Mouse (Mus musculus) embryonic facial prominence, embryonic 15.5 days (tissue): ENCODE results near the gene Tldc2. TPM values are rescaled to one million over a fixed set of nuclear protein-coding genes. Genes with fewer than 3 reads are reported as not detected.

ENCODE experiments used
- ATAC-seq: fragments of 200-750 bp; cut with Nextera tagmentation; 2 replicates; pipeline ENCODE4 v1.8.0; 2017; ENCODE audit warnings: low read depth, moderate TSS enrichment; ENCODE audit not compliant: insufficient number of reproducible peaks, low FRiP score, low TSS enrichment
- H3K27ac ChIP-seq: fragments of 300-500 bp; sonication (generic); replicated peaks from 2 replicates; pipeline ENCODE4 v1.5.1; 2015; ENCODE audit warnings: mild to moderate bottlenecking, inconsistent platforms
- H3K27me3 ChIP-seq: fragments of 300-500 bp; sonication (generic); 2 replicates; pipeline ENCODE4 v1.6.1; 2015; ENCODE audit warnings: inconsistent platforms
- H3K36me3 ChIP-seq: fragments of 300-500 bp; sonication (generic); 2 replicates; pipeline ENCODE4 v1.6.1; 2015; ENCODE audit warnings: mild to moderate bottlenecking, inconsistent platforms
- H3K4me1 ChIP-seq: fragments of 300-500 bp; sonication (generic); 2 replicates; pipeline ENCODE4 v1.6.1; 2015; ENCODE audit warnings: inconsistent platforms
- H3K4me2 ChIP-seq: fragments of 300-500 bp; sonication (generic); replicated peaks from 2 replicates; pipeline ENCODE4 v1.6.1; 2015; ENCODE audit warnings: mild to moderate bottlenecking, inconsistent platforms
- H3K4me3 ChIP-seq: fragments of 300-500 bp; sonication (generic); replicated peaks from 2 replicates; pipeline ENCODE4 v1.5.1; 2015; ENCODE audit warnings: mild to moderate bottlenecking, inconsistent platforms
- H3K9ac ChIP-seq: fragments of 300-500 bp; sonication (generic); 2 replicates; pipeline ENCODE4 v1.6.1; 2015; ENCODE audit warnings: inconsistent platforms
- H3K9me3 ChIP-seq: fragments of 300-500 bp; sonication (generic); replicated peaks from 2 replicates; pipeline ENCODE4 v1.6.1; 2016; ENCODE audit warnings: inconsistent platforms
- WGBS: fragments of 180-500 bp; shearing (Covaris S2); methylation state at CpG from one replicate; pipeline ENCODE4 v1.1.7; 2015; 5-methylcytosine and 5-hydroxymethylcytosine counted together
- polyA plus RNA-seq: library from polyadenylated mRNA; unstranded; fragments of >200 nt; fragmentation: Nextera tagmentation; extraction: Ambion mirVana; gene quantifications from 2 replicates; pipeline ENCODE4 v1.2.1, GENCODE M21; 2015

Tldc2 gene
- not detected in 2 replicates for polyA plus RNA-seq

DNA sequence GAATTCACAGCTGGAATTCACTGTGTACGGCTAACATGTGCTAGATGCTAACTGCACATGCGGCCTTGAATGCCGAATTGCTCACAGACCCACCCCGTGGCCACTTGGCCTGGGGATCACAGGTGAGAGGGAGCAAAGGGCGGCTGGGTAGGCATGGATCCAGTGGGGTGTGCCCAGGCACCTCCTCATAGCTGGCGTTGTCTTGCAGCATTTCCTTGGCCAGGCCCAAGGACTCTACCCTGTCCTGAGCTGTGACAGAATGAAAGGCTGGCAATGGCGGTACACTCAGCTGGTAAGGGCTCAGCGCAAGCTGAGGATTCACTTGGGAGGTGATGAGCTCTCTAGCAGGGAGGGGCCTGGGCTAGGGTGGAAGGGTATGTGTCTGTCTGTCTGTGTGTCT lies at the start of gene Tldc2:
Gene Tldc2, plus strand, starts transcription at position 260 of the 400 bp plus-strand sequence.
- H3K4me2 ChIP-seq: no peak within 1 kb of the TSS
- no peak for ATAC-seq
- 83% methylated on average over 8 of the region's 8 CpGs for WGBS

DNA sequence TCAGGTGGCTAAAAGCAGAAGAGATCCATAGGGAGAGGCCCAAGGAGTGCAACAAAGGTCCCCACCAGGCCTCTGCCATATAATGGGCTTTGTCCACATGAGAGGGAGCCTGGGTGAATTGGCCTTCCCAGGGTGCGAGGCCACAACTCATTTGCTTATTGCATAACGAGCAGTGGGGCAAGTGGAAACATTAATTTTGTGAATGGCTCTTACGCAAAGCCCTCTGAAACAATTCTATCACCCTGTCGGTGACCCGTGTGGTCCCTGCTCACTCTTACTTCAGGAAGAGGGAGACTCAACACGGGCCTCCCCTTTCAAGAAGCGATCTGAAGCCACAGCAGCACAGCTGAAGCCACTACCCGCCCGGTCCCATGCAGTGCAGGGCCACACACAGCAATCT lies 49.6 kb upstream of the Tldc2 start:
- Histone ChIP-seq H3K4me1 (0 out of 2 replicates have a peak, but pooled peaks cover 3% of the 10 kb centered on the region), H3K9ac (no peak overlapping the region), H3K36me3 (peaks cover 75% of the 10 kb centered on the region), H3K27me3 (no peaks in the 10 kb centered on the region), H3K27ac (no peak overlapping the region), H3K4me2 (no peak overlapping the region), H3K9me3 (no peaks in the 10 kb centered on the region), H3K4me3 (no peak overlapping the region)
- no peak for ATAC-seq
- WGBS: 85% methylated on average over 9 of the region's 9 CpGs

More for the DNA sequence above, at the start of gene Tldc2:
- no peaks in the 10 kb centered on the region for H3K27me3 ChIP-seq
- no peaks in the 10 kb centered on the region for H3K9me3 ChIP-seq
- no peak within 1 kb of the TSS for H3K4me3 ChIP-seq
- no peak within 1 kb of the TSS for H3K27ac ChIP-seq
- peaks cover 5% of the 10 kb centered on the region; the same call in 1 of the 2 replicates for H3K4me1 ChIP-seq
- H3K9ac ChIP-seq: no peak within 1 kb of the TSS
- no peaks in the 10 kb centered on the region for H3K36me3 ChIP-seq

DNA sequence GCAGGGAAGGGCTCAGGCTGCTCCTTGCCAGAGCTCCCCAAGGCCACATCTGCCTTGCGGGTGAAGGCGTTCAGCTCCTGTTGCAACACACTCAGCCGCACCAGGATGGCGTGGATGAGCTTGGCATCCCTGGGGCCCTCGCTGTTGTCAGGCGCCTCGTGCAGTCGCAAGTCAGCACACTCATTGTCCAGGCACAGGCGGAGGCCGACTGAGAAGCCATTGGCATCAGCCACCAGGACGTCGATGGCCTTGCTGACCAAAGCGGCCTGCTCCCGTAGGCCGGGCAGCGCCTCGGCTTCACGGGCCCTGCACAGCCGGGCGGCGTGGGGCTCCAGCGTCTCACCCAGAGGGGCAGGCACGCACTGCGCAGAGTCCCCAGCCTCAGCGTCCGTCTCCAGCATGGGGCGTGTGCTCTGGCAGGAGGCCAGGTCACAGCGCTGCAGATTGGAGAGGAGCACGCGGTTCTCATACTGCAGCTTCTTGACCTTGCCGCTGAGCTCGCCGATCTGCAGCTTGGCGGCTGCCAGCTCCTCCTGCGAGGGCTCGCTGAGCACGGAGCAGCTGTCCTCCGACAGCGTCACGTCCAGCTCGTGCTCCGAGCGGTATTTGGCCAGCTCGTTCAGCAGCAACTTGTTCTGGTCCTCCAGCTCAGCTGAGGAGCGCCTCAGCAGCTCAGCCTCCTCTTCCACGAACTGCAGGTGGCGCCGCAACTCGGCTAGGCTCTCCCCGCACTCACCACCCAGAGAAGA lies 46.8 kb upstream of the Tldc2 start:
- 0 out of 2 replicates have a peak, but pooled peaks have one; percentile 20 for ATAC-seq
- H3K9me3 ChIP-seq: no peaks in the 10 kb centered on the region
- H3K4me2 ChIP-seq: no peak overlapping the region
- H3K4me1 ChIP-seq: peaks cover 14% of the 10 kb centered on the region
- peaks cover 66% of the 10 kb centered on the region for H3K36me3 ChIP-seq
- 88% methylated on average over 50 of the region's 50 CpGs for WGBS
- no peak overlapping the region for H3K9ac ChIP-seq
- H3K27ac ChIP-seq: no peak overlapping the region
- no peaks in the 10 kb centered on the region for H3K27me3 ChIP-seq
- no peak overlapping the region for H3K4me3 ChIP-seq

DNA sequence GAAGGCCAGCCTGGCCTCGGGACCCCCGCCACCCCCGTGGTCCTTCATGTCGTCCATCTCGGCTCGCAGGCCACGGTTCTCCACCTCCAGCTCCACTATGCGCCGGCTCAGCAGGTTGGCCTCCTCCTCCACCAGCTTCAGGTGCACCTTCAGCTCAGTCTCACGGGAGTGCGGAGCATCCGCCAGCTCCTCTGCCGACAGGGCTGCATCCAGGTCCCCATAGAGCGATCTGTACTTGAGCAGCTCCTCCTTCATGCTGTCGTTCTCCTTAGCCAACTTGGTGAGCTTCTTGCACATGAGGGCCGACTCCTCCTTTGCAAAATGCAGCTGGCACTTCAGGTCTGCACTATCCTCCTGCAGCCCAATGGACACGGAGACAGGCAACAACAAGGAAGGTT lies 46.2 kb upstream of the Tldc2 start:
- no peak overlapping the region for H3K27ac ChIP-seq
- WGBS: 84% methylated on average over 17 of the region's 17 CpGs

DNA sequence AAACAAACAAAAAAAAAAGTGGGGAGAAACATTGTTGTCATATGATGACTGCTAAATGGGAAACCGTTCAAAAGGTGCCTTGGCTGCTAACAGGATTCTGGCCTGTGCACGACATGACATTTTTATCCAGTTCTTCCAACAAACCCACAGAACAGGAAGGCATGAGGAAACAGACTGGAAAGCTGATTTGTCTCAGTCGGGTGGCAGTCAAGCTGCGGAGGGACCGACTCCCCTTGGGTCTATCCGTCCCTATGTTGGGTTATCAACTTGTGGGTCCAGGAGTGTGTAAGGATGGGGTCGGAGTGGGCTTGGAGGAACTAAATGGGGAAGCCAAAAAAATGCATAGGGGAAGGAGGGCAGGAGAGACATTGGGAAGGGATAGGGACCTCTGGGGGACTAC lies 45.4 kb upstream of the Tldc2 start:
- Histone ChIP-seq H3K4me3 (no peak overlapping the region), H3K27ac (no peak overlapping the region), H3K27me3 (no peaks in the 10 kb centered on the region), H3K9me3 (no peaks in the 10 kb centered on the region), H3K4me1 (peaks cover 14% of the 10 kb centered on the region), H3K4me2 (no peak overlapping the region), H3K36me3 (peaks cover 73% of the 10 kb centered on the region), H3K9ac (no peak overlapping the region)
- WGBS: 87% methylated on average over 7 of the region's 7 CpGs
- ATAC-seq: no peak

More for the DNA sequence above, 46.2 kb upstream of the Tldc2 start:
- no peak for ATAC-seq
- Histone ChIP-seq H3K4me3 (no peak overlapping the region), H3K4me2 (no peak overlapping the region), H3K4me1 (peaks cover 14% of the 10 kb centered on the region), H3K9me3 (no peaks in the 10 kb centered on the region), H3K36me3 (peaks cover 68% of the 10 kb centered on the region), H3K9ac (no peak overlapping the region), H3K27me3 (no peaks in the 10 kb centered on the region)

DNA sequence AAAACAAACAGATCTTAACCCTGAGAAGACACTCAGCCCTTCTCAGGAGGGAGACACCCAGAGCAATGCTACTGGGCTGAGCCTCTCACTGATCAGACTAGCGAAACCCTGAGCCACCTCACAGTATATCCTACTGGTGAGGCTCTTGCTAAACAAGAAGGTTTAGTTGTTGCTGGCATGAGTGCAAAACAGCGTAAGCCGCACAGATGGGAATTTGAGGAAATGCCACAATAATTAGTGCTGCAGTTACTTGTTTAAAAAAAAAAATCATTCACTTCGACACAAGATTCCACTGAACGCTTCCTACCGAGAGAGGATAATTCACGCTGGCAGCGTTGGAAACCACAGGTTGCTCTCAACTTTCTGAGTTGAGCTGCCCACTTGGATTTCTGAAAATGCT lies 43.3 kb upstream of the Tldc2 start:
- no peak overlapping the region for H3K4me2 ChIP-seq
- no peak for ATAC-seq
- H3K27me3 ChIP-seq: no peaks in the 10 kb centered on the region
- H3K9ac ChIP-seq: no peak overlapping the region
- peaks cover 16% of the 10 kb centered on the region for H3K4me1 ChIP-seq
- no peak overlapping the region for H3K4me3 ChIP-seq
- WGBS: 49% methylated on average over 8 of the region's 8 CpGs
- peak overlapping the region; percentile 51 for H3K27ac ChIP-seq
- H3K36me3 ChIP-seq: peaks cover 68% of the 10 kb centered on the region
- H3K9me3 ChIP-seq: no peaks in the 10 kb centered on the region

DNA sequence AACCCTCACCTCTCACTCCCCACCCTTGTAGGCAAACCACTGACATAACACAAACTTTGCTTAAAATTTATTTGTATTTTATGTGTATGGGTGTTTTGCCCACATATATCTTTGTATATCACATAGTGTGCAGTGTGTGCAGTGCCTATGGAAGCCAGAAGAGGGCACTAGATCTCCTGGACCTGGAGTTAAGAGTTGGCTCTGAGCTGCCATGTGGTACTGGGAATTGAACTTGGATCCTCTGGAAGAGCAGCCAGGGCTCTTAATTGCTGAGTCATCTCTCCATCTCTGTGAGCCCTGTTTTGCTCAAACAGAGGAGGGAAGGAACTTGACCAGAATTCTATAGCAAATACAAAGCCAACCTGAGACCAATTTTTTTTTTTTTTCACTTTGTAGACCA lies 42.9 kb upstream of the Tldc2 start:
- H3K36me3 ChIP-seq: peaks cover 68% of the 10 kb centered on the region

DNA sequence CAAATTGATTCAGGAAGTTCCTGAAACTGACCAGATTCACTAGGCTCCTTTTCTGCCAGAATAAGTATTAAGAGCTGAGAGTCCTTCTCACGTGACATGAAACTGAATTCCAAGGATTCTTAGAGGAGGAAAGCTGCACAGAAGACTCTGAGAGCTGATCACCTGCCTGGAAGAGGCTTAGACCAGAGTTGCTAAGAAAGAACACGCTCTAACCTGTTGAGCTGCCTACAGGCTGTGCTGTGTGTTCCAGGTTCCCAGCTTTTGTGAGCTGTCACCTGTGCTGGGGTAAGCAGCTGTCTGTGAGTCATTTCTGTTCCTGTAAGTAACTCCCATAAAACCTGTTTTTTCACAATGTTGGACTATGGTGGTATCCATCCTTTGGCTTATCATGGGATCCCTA lies 40.9 kb upstream of the Tldc2 start:
- H3K36me3 ChIP-seq: peaks cover 64% of the 10 kb centered on the region
- H3K4me2 ChIP-seq: no peak overlapping the region
- no peaks in the 10 kb centered on the region for H3K27me3 ChIP-seq
- H3K27ac ChIP-seq: no peak overlapping the region
- no peak overlapping the region for H3K4me3 ChIP-seq
- H3K9me3 ChIP-seq: no peaks in the 10 kb centered on the region
- no peak for ATAC-seq
- peaks cover 25% of the 10 kb centered on the region for H3K4me1 ChIP-seq
- no peak overlapping the region for H3K9ac ChIP-seq
- 69% methylated on average over 2 of the region's 2 CpGs for WGBS

More for the DNA sequence above, 42.9 kb upstream of the Tldc2 start:
- ATAC-seq: no peak
- peak overlapping the region; percentile 51 for H3K27ac ChIP-seq
- H3K4me3 ChIP-seq: no peak overlapping the region
- H3K4me2 ChIP-seq: no peak overlapping the region
- no peaks in the 10 kb centered on the region for H3K27me3 ChIP-seq
- no peaks in the 10 kb centered on the region for H3K9me3 ChIP-seq
- peaks cover 21% of the 10 kb centered on the region for H3K4me1 ChIP-seq
- H3K9ac ChIP-seq: no peak overlapping the region

DNA sequence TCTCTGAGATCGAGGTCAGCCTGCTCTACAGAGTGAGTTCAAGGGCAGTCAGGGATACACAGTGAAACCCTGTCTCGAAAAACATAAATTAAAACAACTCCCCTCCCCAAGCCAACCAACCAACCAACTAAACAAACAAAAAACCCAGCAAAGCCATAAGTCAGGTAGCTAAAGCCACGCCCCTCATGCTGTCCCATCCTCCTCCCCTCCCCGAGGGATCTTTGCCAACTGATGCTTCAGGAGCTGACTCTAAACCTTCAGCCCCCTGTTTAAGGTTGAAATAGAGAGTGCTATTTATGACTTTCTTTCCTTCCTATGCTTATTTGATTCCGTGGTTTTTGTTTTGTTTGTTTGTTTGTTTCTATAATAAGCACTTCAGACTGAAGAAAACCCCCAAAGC lies 39.9 kb upstream of the Tldc2 start:
- ATAC-seq: no peak
- Histone ChIP-seq H3K27me3 (no peaks in the 10 kb centered on the region), H3K27ac (no peak overlapping the region), H3K9ac (no peak overlapping the region), H3K4me3 (no peak overlapping the region), H3K9me3 (no peaks in the 10 kb centered on the region), H3K36me3 (peaks cover 60% of the 10 kb centered on the region), H3K4me1 (peaks cover 26% of the 10 kb centered on the region), H3K4me2 (no peak overlapping the region)
- 84% methylated on average over 5 of the region's 5 CpGs for WGBS

DNA sequence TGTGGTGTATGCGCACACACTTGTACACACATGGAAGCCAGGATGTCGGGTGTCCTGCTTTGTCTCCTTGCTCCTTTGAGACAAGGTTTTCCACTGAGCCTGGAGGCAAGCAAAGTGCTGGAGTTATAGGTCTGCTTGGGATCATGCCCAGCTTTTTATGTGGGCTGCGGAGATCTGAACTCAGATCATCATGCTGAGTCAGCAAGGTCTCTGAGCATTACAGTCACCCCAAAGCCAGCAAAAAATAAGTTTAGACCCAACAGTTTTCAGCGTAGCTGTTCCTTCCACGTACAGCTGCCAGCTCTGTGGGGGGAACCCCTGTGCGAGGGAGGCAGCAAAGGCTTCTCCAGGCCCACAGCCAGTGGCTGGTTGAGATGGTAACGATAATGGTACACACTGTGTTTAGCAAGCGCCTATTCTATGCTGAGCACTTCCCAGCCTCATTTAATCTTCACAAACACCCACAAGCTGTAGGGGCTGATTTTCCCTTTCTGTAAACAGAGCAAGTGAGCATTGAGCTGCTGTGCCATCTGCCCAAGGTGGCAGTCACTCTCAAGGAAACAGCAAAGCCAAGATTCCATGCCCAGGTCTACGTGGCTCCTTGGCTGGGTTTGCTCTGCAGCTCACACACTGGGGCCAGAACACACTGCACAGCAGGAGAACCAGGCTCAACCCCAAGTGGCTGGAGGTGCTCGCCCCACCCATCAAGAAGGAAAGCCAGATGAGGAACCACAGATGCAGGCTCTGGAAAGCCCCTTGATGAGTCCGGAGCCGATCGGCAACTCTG lies 38.3 kb upstream of the Tldc2 start:
- no peak for ATAC-seq
- WGBS: 71% methylated on average over 13 of the region's 13 CpGs
- Histone ChIP-seq H3K27ac (peak overlapping the region; percentile 44; the same call in 1 of the 2 replicates), H3K27me3 (no peaks in the 10 kb centered on the region), H3K36me3 (peaks cover 77% of the 10 kb centered on the region), H3K4me2 (no peak overlapping the region), H3K4me1 (peaks cover 28% of the 10 kb centered on the region), H3K9ac (no peak overlapping the region), H3K9me3 (no peaks in the 10 kb centered on the region), H3K4me3 (no peak overlapping the region)

DNA sequence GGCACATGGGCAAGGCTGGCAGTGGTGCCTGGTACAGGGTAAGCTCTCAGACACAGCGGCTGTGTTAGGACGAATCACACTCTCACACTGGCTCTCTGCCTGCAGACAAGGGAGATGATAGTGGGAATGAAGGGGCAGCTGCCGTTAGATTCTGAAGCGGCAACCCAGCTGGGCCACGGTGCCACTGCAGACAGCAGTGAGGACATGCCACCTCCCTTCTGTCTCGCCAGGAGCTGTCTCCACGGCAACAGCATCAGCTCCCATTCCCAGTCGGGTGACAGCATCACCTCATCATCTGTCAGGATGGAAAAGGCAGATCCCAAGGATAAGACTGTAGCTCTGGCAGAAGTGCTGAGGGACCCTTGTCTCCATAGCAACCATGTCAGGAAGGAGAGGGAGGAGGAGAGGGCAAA lies 37.0 kb upstream of the Tldc2 start:
- Histone ChIP-seq H3K36me3 (peaks cover 77% of the 10 kb centered on the region), H3K9me3 (no peaks in the 10 kb centered on the region), H3K4me3 (no peak overlapping the region), H3K27ac (no peak overlapping the region), H3K4me1 (peaks cover 33% of the 10 kb centered on the region), H3K4me2 (no peak overlapping the region), H3K27me3 (no peaks in the 10 kb centered on the region), H3K9ac (no peak overlapping the region)
- ATAC-seq: no peak
- 67% methylated on average over 8 of the region's 8 CpGs for WGBS
